Mouse (Mus musculus) neural tube, embryonic 13.5 days (tissue): Measurements from ENCODE around the gene Acmsd. TPM values are rescaled to one million over a fixed set of nuclear protein-coding genes. Genes with fewer than 3 reads are reported as not detected.
"Not testable (repeated sequence)": the region's sequence is repeated elsewhere in the genome, so short reads cannot be mapped to it uniquely, and the experiment has no call there.

ENCODE experiments used
- ATAC-seq: fragments of 200-750 bp; cut with Nextera tagmentation; 2 replicates; pipeline ENCODE4 v1.8.0; 2017; ENCODE audit warnings: low read depth, mild to moderate bottlenecking, moderate TSS enrichment, moderate library complexity
- H3K27ac ChIP-seq: fragments of 300-500 bp; sonication (generic); replicated peaks from 2 replicates; pipeline ENCODE4 v1.5.1; 2015; ENCODE audit warnings: moderate library complexity, mild to moderate bottlenecking, inconsistent platforms
- H3K27me3 ChIP-seq: fragments of 300-500 bp; sonication (generic); 2 replicates; pipeline ENCODE4 v1.6.1; 2015; ENCODE audit warnings: mild to moderate bottlenecking, inconsistent platforms
- H3K36me3 ChIP-seq: fragments of 300-500 bp; sonication (generic); 2 replicates; pipeline ENCODE4 v1.6.1; 2015; ENCODE audit warnings: mild to moderate bottlenecking, inconsistent platforms
- H3K4me1 ChIP-seq: fragments of 300-500 bp; sonication (generic); replicated peaks from 2 replicates; pipeline ENCODE4 v1.6.1; 2015; ENCODE audit warnings: inconsistent platforms
- H3K4me2 ChIP-seq: fragments of 300-500 bp; sonication (generic); 2 replicates; pipeline ENCODE4 v1.6.1; 2015; ENCODE audit warnings: inconsistent platforms, mild to moderate bottlenecking, moderate library complexity
- H3K4me3 ChIP-seq: fragments of 300-500 bp; sonication (generic); 2 replicates; pipeline ENCODE4 v1.5.1; 2015; ENCODE audit warnings: mild to moderate bottlenecking, inconsistent platforms
- H3K9ac ChIP-seq: fragments of 300-500 bp; sonication (generic); 2 replicates; pipeline ENCODE4 v1.6.1; 2015; ENCODE audit warnings: moderate library complexity, mild to moderate bottlenecking, inconsistent platforms
- H3K9me3 ChIP-seq: fragments of 300-500 bp; sonication (generic); 2 replicates; pipeline ENCODE4 v1.6.1; 2016; ENCODE audit warnings: inconsistent platforms
- WGBS: fragments of 180-500 bp; shearing (Covaris S2); methylation state at CpG from one replicate; pipeline ENCODE4 v1.1.7; 2015; 5-methylcytosine and 5-hydroxymethylcytosine counted together
- polyA plus RNA-seq: library from polyadenylated mRNA; unstranded; fragments of >200 nt; fragmentation: Nextera tagmentation; extraction: Ambion mirVana; gene quantifications from 2 replicates; pipeline ENCODE4 v1.2.1, GENCODE M21; 2015

Gene Acmsd
- polyA plus RNA-seq, 1 experiment from 2014 or later = 0.18 TPM

DNA sequence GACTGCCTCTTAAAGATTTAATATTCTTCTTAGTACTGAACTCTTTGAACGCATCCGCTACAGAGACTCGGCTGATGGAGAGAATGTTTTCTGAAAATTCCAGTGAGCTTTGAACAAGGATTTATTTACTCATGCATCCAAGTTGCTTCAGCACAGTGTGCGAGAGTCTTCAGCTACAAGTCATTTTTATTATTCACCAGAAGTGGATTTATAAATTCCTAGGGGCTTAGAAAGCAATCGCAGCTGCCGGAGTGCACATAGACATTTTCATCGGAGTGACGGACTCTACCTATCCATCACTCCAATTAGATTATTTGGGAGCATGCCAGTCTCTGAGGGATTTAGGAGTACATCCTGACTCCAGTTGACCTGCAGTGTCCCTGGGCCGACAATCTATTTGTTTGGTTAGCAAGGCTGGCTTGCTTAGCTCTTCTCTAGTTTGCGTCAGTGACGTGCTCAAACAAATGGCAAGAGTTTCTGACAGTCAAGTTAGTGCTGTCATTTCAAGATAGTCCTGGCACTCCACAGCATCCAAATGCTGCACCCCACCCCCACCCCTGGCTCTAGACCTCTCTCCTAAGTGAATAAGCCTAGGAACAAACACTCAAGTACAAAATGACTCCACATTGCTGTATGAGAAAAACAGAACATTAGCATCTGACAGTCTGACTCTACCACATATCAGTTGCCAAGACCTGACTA is 21.3 kb downstream of the Acmsd start:
- H3K9ac ChIP-seq = no peak overlapping the region
- WGBS = 65% methylated on average over 11 of the region's 11 CpGs
- peak; percentile 23; the same call in 1 of the 2 replicates for ATAC-seq
- H3K27ac ChIP-seq = no peak overlapping the region
- H3K36me3 ChIP-seq = no peaks in the 10 kb centered on the region
- no peak overlapping the region; the same call in 1 of the 2 replicates for H3K4me2 ChIP-seq
- H3K27me3 ChIP-seq = no peaks in the 10 kb centered on the region
- H3K4me1 ChIP-seq = peaks cover 11% of the 10 kb centered on the region; the same call in 1 of the 2 replicates
- H3K4me3 ChIP-seq = no peak overlapping the region
- peaks cover 6% of the 10 kb centered on the region; the same call in 1 of the 2 replicates for H3K9me3 ChIP-seq

GRCm38 (mm10) chr1:127755806-127756205 is 26.6 kb downstream of the Acmsd start:
- WGBS = 78% methylated on average over 4 of the region's 4 CpGs
- no peak overlapping the region for H3K4me2 ChIP-seq
- no peak overlapping the region for H3K4me3 ChIP-seq
- ATAC-seq = no peak
- H3K27me3 ChIP-seq = no peaks in the 10 kb centered on the region
- peaks cover 3% of the 10 kb centered on the region; the same call in 1 of the 2 replicates for H3K4me1 ChIP-seq
- H3K36me3 ChIP-seq = no peaks in the 10 kb centered on the region
- H3K9ac ChIP-seq = no peak overlapping the region
- H3K27ac ChIP-seq = no peak overlapping the region
- no peaks in the 10 kb centered on the region for H3K9me3 ChIP-seq

GRCm38 (mm10) chr1:127756331-127757163 is 27.3 kb downstream of the Acmsd start:
- no peaks in the 10 kb centered on the region for H3K4me1 ChIP-seq
- WGBS = 70% methylated on average over 5 of the region's 5 CpGs
- H3K36me3 ChIP-seq = no peaks in the 10 kb centered on the region
- H3K9ac ChIP-seq = no peak overlapping the region
- no peaks in the 10 kb centered on the region for H3K27me3 ChIP-seq
- no peaks in the 10 kb centered on the region for H3K9me3 ChIP-seq
- H3K4me2 ChIP-seq = no peak overlapping the region
- no peak overlapping the region for H3K27ac ChIP-seq
- no peak overlapping the region for H3K4me3 ChIP-seq
- ATAC-seq = no peak

GRCm38 (mm10) chr1:127757164-127757545 is 27.9 kb downstream of the Acmsd start:
- 94% methylated on average over 3 of the region's 3 CpGs for WGBS
- H3K36me3 ChIP-seq, H3K27ac ChIP-seq, ATAC-seq, H3K9ac ChIP-seq, H3K27me3 ChIP-seq, H3K9me3 ChIP-seq, H3K4me2 ChIP-seq, H3K4me3 ChIP-seq, H3K4me1 ChIP-seq: not testable (repeated sequence)

GRCm38 (mm10) chr1:127765468-127765867 is 36.3 kb downstream of the Acmsd start:
- Histone ChIP-seq H3K4me2 (no peak overlapping the region), H3K36me3 (no peaks in the 10 kb centered on the region), H3K4me3 (no peak overlapping the region), H3K4me1 (no peaks in the 10 kb centered on the region), H3K9ac (no peak overlapping the region), H3K27ac (no peak overlapping the region), H3K9me3 (no peaks in the 10 kb centered on the region), H3K27me3 (no peaks in the 10 kb centered on the region)
- 53% methylated on average over 2 of the region's 2 CpGs for WGBS
- ATAC-seq = no peak

- no peak overlapping the region for H3K4me2 ChIP-seq
- no peak overlapping the region for H3K27ac ChIP-seq
- H3K4me3 ChIP-seq = no peak overlapping the region
- H3K36me3 ChIP-seq = no peaks in the 10 kb centered on the region
- ATAC-seq = no peak
- no peaks in the 10 kb centered on the region for H3K9me3 ChIP-seq
- 87% methylated on average over 2 of the region's 2 CpGs for WGBS
- H3K27me3 ChIP-seq = no peaks in the 10 kb centered on the region
- H3K4me1 ChIP-seq = no peaks in the 10 kb centered on the region
- no peak overlapping the region for H3K9ac ChIP-seq
These were observed 37.5 kb downstream of the Acmsd start for GRCm38 (mm10) chr1:127766741-127767140.

DNA sequence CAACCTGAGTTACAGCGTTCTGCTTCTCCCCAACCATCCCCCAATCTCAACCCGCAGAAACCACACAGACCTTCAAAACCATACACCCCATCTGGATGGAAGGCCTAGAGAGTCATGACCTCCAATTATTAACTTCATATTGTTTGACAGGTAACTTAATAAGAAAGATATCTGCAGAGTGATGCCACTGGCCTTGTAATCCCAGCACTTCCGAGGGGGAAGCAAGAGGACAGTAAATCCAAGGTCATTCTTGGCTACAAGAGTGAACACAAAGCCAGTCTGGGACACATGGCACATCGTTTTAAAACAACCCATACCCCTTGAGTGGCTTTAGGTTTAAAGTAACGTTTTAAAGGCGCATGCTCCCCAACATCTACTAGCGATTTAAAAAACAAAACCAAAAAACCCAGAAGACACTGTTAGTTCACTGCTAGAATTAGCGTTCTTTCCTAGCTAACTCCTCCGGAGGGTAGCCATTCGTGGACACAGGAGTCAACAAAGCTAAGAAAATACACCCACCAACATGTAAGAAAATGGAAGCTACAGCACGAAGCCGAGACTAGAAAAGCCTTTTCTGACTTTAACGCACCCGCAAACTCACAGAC is 44.1 kb downstream of the Acmsd start:
- peaks cover 40% of the 10 kb centered on the region for H3K4me1 ChIP-seq
- 1% methylated on average over 14 of the region's 14 CpGs for WGBS
- H3K4me2 ChIP-seq = peak overlapping the region; percentile 87
- H3K27ac ChIP-seq = peak overlapping the region; percentile 93
- ATAC-seq = peak; percentile 52
- no peaks in the 10 kb centered on the region for H3K36me3 ChIP-seq
- no peaks in the 10 kb centered on the region for H3K9me3 ChIP-seq
- H3K9ac ChIP-seq = peak overlapping the region; percentile 74
- peak overlapping the region; percentile 92 for H3K4me3 ChIP-seq
- no peaks in the 10 kb centered on the region for H3K27me3 ChIP-seq

DNA sequence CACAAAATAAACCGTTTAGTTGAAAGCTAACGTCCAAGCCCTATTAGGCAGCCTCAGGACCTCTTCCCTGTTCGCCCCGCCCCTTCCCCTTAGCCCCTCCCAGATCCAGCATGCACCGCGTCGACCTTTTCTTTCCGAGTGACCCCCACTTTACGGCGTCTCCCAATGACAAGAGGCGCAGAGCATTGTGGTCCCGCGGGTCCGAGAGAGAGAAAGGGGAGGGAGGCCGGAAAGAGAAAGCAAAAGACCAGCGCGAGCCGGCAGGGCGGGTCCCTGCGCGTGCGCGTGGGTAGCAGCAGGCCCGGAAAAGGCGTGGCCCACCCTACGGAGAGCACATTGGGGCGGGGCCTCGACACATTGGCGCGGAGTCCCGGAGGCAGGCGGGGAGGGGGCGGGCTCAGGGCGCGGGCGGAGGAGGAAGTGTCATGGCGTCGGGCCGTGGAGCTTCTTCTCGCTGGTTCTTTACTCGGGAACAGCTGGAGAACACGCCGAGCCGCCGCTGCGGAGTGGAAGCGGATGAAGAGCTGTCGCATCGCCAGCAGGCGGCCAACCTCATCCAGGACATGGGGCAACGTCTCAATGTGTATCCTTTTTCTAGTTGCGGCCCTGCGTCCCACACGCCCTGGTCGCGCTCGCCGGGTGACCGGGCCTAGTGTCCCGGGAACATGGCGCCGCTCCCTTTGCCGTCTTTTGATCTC is 44.7 kb downstream of the Acmsd start, which contains the start of gene Ccnt2:
TSS of gene Ccnt2 (plus strand) at position 362 of the 698 bp plus-strand sequence.
- Histone ChIP-seq H3K4me3 (peak within 1 kb of the TSS; percentile 92), H3K9ac (peak within 1 kb of the TSS; percentile 91)

GRCm38 (mm10) chr1:127774501-127774880 is 45.3 kb downstream of the Acmsd start:
- WGBS = 0% methylated on average over 31 of the region's 31 CpGs
- no peaks in the 10 kb centered on the region for H3K9me3 ChIP-seq
- peak overlapping the region; percentile 88 for H3K4me2 ChIP-seq
- H3K36me3 ChIP-seq = no peaks in the 10 kb centered on the region; the same call in 1 of the 2 replicates
- H3K4me3 ChIP-seq = peak overlapping the region; percentile 92
- peak; percentile 48; the same call in 1 of the 2 replicates for ATAC-seq
- peak overlapping the region; percentile 91 for H3K9ac ChIP-seq
- peaks cover 50% of the 10 kb centered on the region for H3K4me1 ChIP-seq
- no peaks in the 10 kb centered on the region for H3K27me3 ChIP-seq
- peak overlapping the region; percentile 93 for H3K27ac ChIP-seq

More for the DNA sequence above, 44.7 kb downstream of the Acmsd start, which contains the start of gene Ccnt2:
- Histone ChIP-seq H3K27ac (peak within 1 kb of the TSS; percentile 93), H3K4me2 (peak within 1 kb of the TSS; percentile 88), H3K36me3 (no peaks in the 10 kb centered on the region; the same call in 1 of the 2 replicates), H3K27me3 (no peaks in the 10 kb centered on the region), H3K9me3 (no peaks in the 10 kb centered on the region), H3K4me1 (peaks cover 44% of the 10 kb centered on the region)
- under 1% methylated on average over 63 of the region's 63 CpGs for whole genome bisulfite sequencing
- ATAC-seq = peak; percentile 99

- Histone ChIP-seq H3K4me1 (peaks cover 57% of the 10 kb centered on the region), H3K9ac (peak overlapping the region; percentile 91)
These were observed 46.0 kb downstream of the Acmsd start for GRCm38 (mm10) chr1:127775206-127775720.

GRCm38 (mm10) chr1:127776246-127776645 is 47.0 kb downstream of the Acmsd start:
- H3K4me1 ChIP-seq = peaks cover 65% of the 10 kb centered on the region
- no peaks in the 10 kb centered on the region; the same call in 1 of the 2 replicates for H3K36me3 ChIP-seq
- no peaks in the 10 kb centered on the region for H3K27me3 ChIP-seq
- 78% methylated on average over 6 of the region's 6 CpGs for WGBS
- H3K9ac ChIP-seq = peak overlapping the region; percentile 13; the same call in 1 of the 2 replicates
- no peaks in the 10 kb centered on the region for H3K9me3 ChIP-seq
- no peak for ATAC-seq
- H3K4me2 ChIP-seq = peak overlapping the region; percentile 88
- peak overlapping the region; percentile 2; the same call in 1 of the 2 replicates for H3K4me3 ChIP-seq
- no peak overlapping the region for H3K27ac ChIP-seq

More at GRCm38 (mm10) chr1:127775206-127775720, 46.0 kb downstream of the Acmsd start:
- WGBS = 11% methylated on average over 10 of the region's 10 CpGs
- Histone ChIP-seq H3K27ac (no peak overlapping the region), H3K27me3 (no peaks in the 10 kb centered on the region), H3K9me3 (no peaks in the 10 kb centered on the region), H3K4me2 (peak overlapping the region; percentile 88), H3K36me3 (no peaks in the 10 kb centered on the region; the same call in 1 of the 2 replicates), H3K4me3 (peak overlapping the region; percentile 92)
- ATAC-seq = no peak
